ENCODE assay signal across 9 mouse cellular contexts in the genomic region with DNA sequence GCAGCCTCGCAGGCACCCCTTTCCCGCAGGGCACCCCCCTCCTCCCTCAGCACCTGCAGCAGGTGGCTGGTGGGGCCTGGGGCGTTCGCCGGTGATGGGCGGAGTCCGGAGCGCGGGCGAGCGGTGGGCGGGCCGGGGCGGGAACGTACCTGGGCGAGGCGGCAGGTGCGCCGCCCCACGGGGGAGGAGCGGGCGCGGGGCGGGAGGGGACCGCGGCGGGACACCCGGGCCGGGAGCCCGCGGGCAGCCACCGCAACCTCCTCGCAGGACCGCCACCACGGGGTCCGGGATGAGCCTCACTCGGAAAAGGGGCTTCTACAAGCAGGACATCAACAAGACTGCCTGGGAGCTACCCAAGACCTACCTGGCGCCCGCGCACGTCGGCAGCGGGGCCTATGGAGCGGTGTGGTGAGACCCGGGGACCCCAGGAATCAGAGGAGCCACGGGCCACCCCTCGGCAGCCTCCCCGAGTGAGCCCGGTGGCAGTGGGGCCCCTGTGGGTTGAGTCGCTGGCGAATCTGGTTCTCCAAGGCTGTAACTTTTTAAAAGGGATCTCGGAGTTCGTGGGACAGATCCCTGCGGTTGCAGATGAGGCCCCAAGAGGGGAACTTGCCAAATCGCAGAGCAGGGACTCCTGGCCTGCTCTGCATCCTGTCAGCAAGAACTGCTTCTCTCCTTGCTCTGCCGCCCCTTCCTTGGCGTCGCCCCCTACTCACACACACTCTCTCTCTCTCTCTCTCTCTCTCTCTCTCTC. TPM values are rescaled to one million over a fixed set of nuclear protein-coding genes. Genes with fewer than 3 reads are reported as not detected.
DNase-seq lines count a peak whose midpoint lies in the region; ATAC-seq and TF ChIP-seq lines count a peak whose summit lies in the region.
"Had no signal": no experiment of that assay in that cellular context is flagged by ENCODE, and none has a peak within 500 bp of the region (broad histone marks: within the 10 kb centered on the region; RNA-seq: fewer than 3 reads in every experiment).

A gene (plus strand): TSS at position 177 of the 754 bp plus-strand sequence.

- H3K27ac ChIP-seq in gastrocnemius, adult 2 months: no peak within 1 kb of the TSS
- H3K27ac ChIP-seq in embryonic facial prominence, embryonic 10.5 days (replicated peaks): peak within 1 kb of the TSS; percentile 66; the same call in 1 of the 2 replicates
- H3K27ac ChIP-seq in hindbrain, embryonic 12.5 days: no peak within 1 kb of the TSS
- H3K27ac ChIP-seq in liver, embryonic 12.5 days: no peak within 1 kb of the TSS

- peak within 1 kb of the TSS; percentile 61 for H3K4me3 ChIP-seq in gastrocnemius, adult 2 months
- peak within 1 kb of the TSS; percentile 61 for H3K4me3 ChIP-seq in embryonic facial prominence, embryonic 10.5 days
- peak within 1 kb of the TSS; percentile 34 for H3K4me3 ChIP-seq in hindbrain, embryonic 12.5 days
- H3K4me3 ChIP-seq in liver, embryonic 12.5 days: peak within 1 kb of the TSS; percentile 50

- H3K27me3 ChIP-seq in embryonic facial prominence, embryonic 10.5 days (replicated peaks; ENCODE audit: low read depth, poor library complexity, severe bottlenecking): peaks cover 54% of the 10 kb centered on the region
- peaks cover 51% of the 10 kb centered on the region for H3K27me3 ChIP-seq in hindbrain, embryonic 12.5 days
- peaks cover 72% of the 10 kb centered on the region for H3K27me3 ChIP-seq in liver, embryonic 12.5 days (replicated peaks)

- no peaks in the 10 kb centered on the region for H3K9me3 ChIP-seq in embryonic facial prominence, embryonic 10.5 days
- no peaks in the 10 kb centered on the region for H3K9me3 ChIP-seq in hindbrain, embryonic 12.5 days (replicated peaks)
- peaks cover 3% of the 10 kb centered on the region; the same call in 1 of the 2 replicates for H3K9me3 ChIP-seq in liver, embryonic 12.5 days (replicated peaks)

- no peak for DNase-seq in gastrocnemius, adult 2 months
- DNase-seq in gastrocnemius, postnatal 10 days: no peak
- DNase-seq in embryonic facial prominence, embryonic 10.5 days (ENCODE audit: low spot score): peak; percentile 58
- DNase-seq in naive thymus-derived CD4-positive, alpha-beta T cell, adult 2 months (ENCODE audit: low read depth): peak; percentile 38
- no peak for DNase-seq in layer of hippocampus, adult 18-20 months (ENCODE audit: low spot score in 2 of 2)
- DNase-seq in spleen, postnatal 10 days (ENCODE audit: low spot score in 2 of 2): no peak

- H3K9ac ChIP-seq in hindbrain, embryonic 12.5 days: peak within 1 kb of the TSS; percentile 43
- peak within 1 kb of the TSS; percentile 45 for H3K9ac ChIP-seq in liver, embryonic 12.5 days

- H3K4me1 ChIP-seq in embryonic facial prominence, embryonic 10.5 days: peaks cover 23% of the 10 kb centered on the region
- H3K4me1 ChIP-seq in hindbrain, embryonic 12.5 days: peaks cover 14% of the 10 kb centered on the region
- peaks cover 16% of the 10 kb centered on the region for H3K4me1 ChIP-seq in liver, embryonic 12.5 days

- WGBS in embryonic facial prominence, embryonic 10.5 days: 1% methylated on average over 58 of the region's 58 CpGs
- WGBS in hindbrain, embryonic 12.5 days: 4% methylated on average over 41 of the region's 58 CpGs
- 1% methylated on average over 56 of the region's 58 CpGs for WGBS in liver, embryonic 12.5 days (ENCODE audit: insufficient replicate concordance)

- ATAC-seq in hindbrain, embryonic 12.5 days (ENCODE audit: low FRiP score): no peak
- ATAC-seq in liver, embryonic 12.5 days: no peak

- no peaks in the 10 kb centered on the region for H3K36me3 ChIP-seq in embryonic facial prominence, embryonic 10.5 days (replicated peaks)
- H3K36me3 ChIP-seq in hindbrain, embryonic 12.5 days: no peaks in the 10 kb centered on the region
- H3K36me3 ChIP-seq in liver, embryonic 12.5 days: no peaks in the 10 kb centered on the region

- H3K4me2 ChIP-seq in hindbrain, embryonic 12.5 days (replicated peaks): peak within 1 kb of the TSS; percentile 63
- peak within 1 kb of the TSS; percentile 69 for H3K4me2 ChIP-seq in liver, embryonic 12.5 days

- intact Hi-C loops in gastrocnemius, adult 2 months (cut with DNase I): no loop called here

- TF ChIP-seq CTCF in gastrocnemius, adult 2 months (IDR thresholded peaks at IDR 0.05): no peak

RNA-seq across cellular contexts. Expression of the gene that starts here (rescaled TPM):
- total RNA-seq in gastrocnemius, adult 2 months (2021): under 1 TPM in 1 of 2 experiments, not detected in 1; 0.13 TPM
- total RNA-seq in gastrocnemius, postnatal 10 days (2021): under 1 TPM; 0.90 to 0.92 TPM
- polyA plus RNA-seq in embryonic facial prominence, embryonic 10.5 days (2016; fragmentation: Nextera tagmentation; extraction: Ambion mirVana): 16.5 and 19.4 TPM in 2 replicates
- polyA plus RNA-seq in hindbrain, embryonic 12.5 days (2016; fragmentation: Nextera tagmentation; extraction: Ambion mirVana): 4.2 and 6.5 TPM in 2 replicates
- 2.3 and 2.5 TPM in 2 replicates for polyA plus RNA-seq in liver, embryonic 12.5 days (2016; fragmentation: Nextera tagmentation; extraction: Ambion mirVana)
- 1 to 10 TPM; 1.3 to 2.1 TPM for total RNA-seq in layer of hippocampus, adult 18-20 months (2021)
- polyA plus RNA-seq: C2C12 had no signal

Comparison
In these comparisons a context has a peak if more than half of its experiments do, and no peak if none do; other contexts are left out.
1. DNase-seq: peak in embryonic facial prominence, embryonic 10.5 days (single experiment) and naive thymus-derived CD4-positive, alpha-beta T cell, adult 2 months (single experiment); none in gastrocnemius, adult 2 months (single experiment), gastrocnemius, postnatal 10 days (single experiment), layer of hippocampus, adult 18-20 months (0 of 2) and spleen, postnatal 10 days (0 of 2).
2. Peak in every context shown above with its lines, with median percentiles within 50 percentile points of each other: H3K4me3 ChIP-seq.